In the genomic region with DNA sequence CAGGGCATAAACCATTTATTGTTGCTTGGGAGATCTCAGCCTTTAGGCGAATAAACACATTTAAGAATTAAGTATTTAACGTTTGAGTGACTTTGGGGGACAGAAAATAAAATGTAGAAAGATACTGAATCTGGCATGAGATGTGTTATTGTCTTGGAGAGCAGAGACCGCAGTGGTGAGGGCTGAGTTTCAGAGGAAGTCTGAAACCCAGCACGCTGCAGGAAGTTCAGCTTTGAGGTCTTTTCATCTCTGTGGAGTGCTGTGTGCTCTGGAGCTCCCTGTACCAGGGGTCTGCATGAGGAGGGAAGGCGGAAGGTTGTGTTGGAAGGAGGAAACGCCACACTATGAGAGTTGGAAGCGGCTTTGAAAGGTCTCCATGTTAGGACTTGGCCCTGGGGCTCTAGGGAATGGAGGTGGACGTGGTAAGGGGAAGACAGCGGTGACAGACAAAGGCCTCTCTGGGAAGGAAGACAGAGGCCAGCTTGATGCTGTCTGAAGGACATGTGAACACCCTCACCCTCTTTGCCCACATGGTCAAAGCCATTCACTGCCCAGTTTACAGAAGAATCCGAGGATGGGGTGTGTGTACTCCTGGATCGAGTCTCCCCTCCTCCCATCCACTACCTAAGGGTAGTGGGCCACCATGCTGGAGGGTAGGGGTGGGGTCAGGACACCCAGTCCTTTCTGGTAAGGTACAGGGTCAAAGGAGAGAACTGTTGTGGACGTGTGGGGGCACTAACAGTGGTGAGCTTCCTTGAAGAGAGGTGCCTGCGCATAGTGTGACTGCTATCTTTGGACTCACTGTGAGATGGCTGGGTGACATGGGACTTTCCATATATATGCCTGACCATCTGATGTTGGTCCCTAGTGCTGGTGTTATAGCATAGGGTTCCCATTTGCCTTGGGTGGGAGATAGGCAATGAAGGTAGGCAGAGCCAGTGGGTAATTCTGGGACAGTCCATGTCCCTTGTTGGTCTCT, we compare ENCODE assay signal across 16 mouse cellular contexts. TPM values are rescaled to one million over a fixed set of nuclear protein-coding genes. Genes with fewer than 3 reads are reported as not detected.
DNase-seq lines count a peak whose midpoint lies in the region; ATAC-seq lines count a peak whose summit lies in the region.
"Had no signal": no experiment of that assay in that cellular context is flagged by ENCODE, and none has a peak within 500 bp of the region (broad histone marks: within the 10 kb centered on the region; RNA-seq: fewer than 3 reads in every experiment).

No protein-coding gene starts in this region.

- no peak for ATAC-seq in liver, embryonic 12.5 days
- no peak for ATAC-seq in kidney, embryonic 16.5 days (ENCODE audit: low FRiP score, low TSS enrichment)
- ATAC-seq: forebrain, embryonic 16.5 days had no signal

- peaks cover 6% of the 10 kb centered on the region for H3K36me3 ChIP-seq in liver, embryonic 12.5 days
- H3K36me3 ChIP-seq in splenic B cell, adult 2 months (ENCODE audit: control insufficient read depth, insufficient read depth, low read length, poor library complexity, severe bottlenecking) = peaks cover 1% of the 10 kb centered on the region; the same call in 1 of the 2 replicates
- H3K36me3 ChIP-seq in kidney, embryonic 16.5 days (ENCODE audit: insufficient read depth, low read length) = no peaks in the 10 kb centered on the region
- H3K36me3 ChIP-seq: embryonic facial prominence, embryonic 13.5 days; midbrain, embryonic 10.5 days; neural tube, embryonic 13.5 days had no signal

- DNase-seq in CD4-positive helper T cell, adult 2 months (ENCODE audit: low read depth, low spot score) = peak; percentile 73
- DNase-seq in CD8-positive naive resting alpha-beta T cell, adult 2 months (ENCODE audit: low read depth in 2 of 2, low spot score in 2 of 2) = peak; percentile 33 to 54
- DNase-seq in splenic B cell, adult 2 months (ENCODE audit: low read depth, low spot score) = peak; percentile 45
- no peak for DNase-seq in cerebellum, postnatal 25 days
- no peak for DNase-seq in MN1 (ENCODE audit: low spot score)
- DNase-seq: adrenal gland, postnatal 14 days; cerebellum, adult 9-10 months; kidney, postnatal 36 days; lung, embryonic 14.5 days had no signal

- H3K4me2 ChIP-seq in liver, embryonic 12.5 days = no peak overlapping the region; the same call in 1 of the 2 replicates
- H3K4me2 ChIP-seq in kidney, embryonic 16.5 days (replicated peaks; ENCODE audit: low read depth, low read length) = no peak overlapping the region
- H3K4me2 ChIP-seq: embryonic facial prominence, embryonic 13.5 days; hindbrain, embryonic 14.5 days; lung, embryonic 14.5 days; neural tube, embryonic 13.5 days had no signal

- 66% methylated on average over 13 of the region's 13 CpGs for WGBS in liver, embryonic 12.5 days (ENCODE audit: insufficient replicate concordance)
- 81% methylated on average over 13 of the region's 13 CpGs for WGBS in kidney, embryonic 16.5 days

- H3K27me3 ChIP-seq in liver, embryonic 12.5 days (replicated peaks) = no peaks in the 10 kb centered on the region
- H3K27me3 ChIP-seq in splenic B cell, adult 2 months (ENCODE audit: control insufficient read depth, insufficient read depth, low read length, poor library complexity, severe bottlenecking) = no peaks in the 10 kb centered on the region
- no peaks in the 10 kb centered on the region for H3K27me3 ChIP-seq in kidney, embryonic 16.5 days (ENCODE audit: insufficient read depth, low read length)
- H3K27me3 ChIP-seq: embryonic facial prominence, embryonic 13.5 days; neural tube, embryonic 13.5 days had no signal

- H3K4me3 ChIP-seq in liver, embryonic 12.5 days = no peak overlapping the region
- no peak overlapping the region for H3K4me3 ChIP-seq in kidney, embryonic 16.5 days (ENCODE audit: low read length)
- H3K4me3 ChIP-seq: embryonic facial prominence, embryonic 13.5 days; midbrain, embryonic 10.5 days; neural tube, embryonic 13.5 days had no signal

- peaks cover 93% of the 10 kb centered on the region for H3K4me1 ChIP-seq in liver, embryonic 12.5 days
- H3K4me1 ChIP-seq in kidney, embryonic 16.5 days (ENCODE audit: insufficient read depth, low read length) = 0 out of 2 replicates have a peak, but pooled peaks cover 6% of the 10 kb centered on the region
- H3K4me1 ChIP-seq: midbrain, embryonic 10.5 days had no signal

- peak overlapping the region; percentile 61 for H3K27ac ChIP-seq in liver, embryonic 12.5 days
- H3K27ac ChIP-seq in kidney, embryonic 16.5 days (ENCODE audit: low read length) = no peak overlapping the region
- H3K27ac ChIP-seq: embryonic facial prominence, embryonic 13.5 days; hindbrain, embryonic 14.5 days; midbrain, embryonic 10.5 days; neural tube, embryonic 13.5 days had no signal

- H3K9ac ChIP-seq in liver, embryonic 12.5 days = peak overlapping the region; percentile 18; the same call in 1 of the 2 replicates
- H3K9ac ChIP-seq in kidney, embryonic 16.5 days (replicated peaks; ENCODE audit: low read length) = no peak overlapping the region
- H3K9ac ChIP-seq: embryonic facial prominence, embryonic 13.5 days; hindbrain, embryonic 14.5 days; lung, embryonic 14.5 days; neural tube, embryonic 13.5 days had no signal

- H3K9me3 ChIP-seq in liver, embryonic 12.5 days (replicated peaks) = no peaks in the 10 kb centered on the region
- H3K9me3 ChIP-seq in kidney, embryonic 16.5 days (ENCODE audit: low read length) = no peaks in the 10 kb centered on the region
- H3K9me3 ChIP-seq: embryonic facial prominence, embryonic 13.5 days; midbrain, embryonic 10.5 days; neural tube, embryonic 13.5 days had no signal

RNA-seq across cellular contexts. Expression of a gene that starts 18.4 kb away (rescaled TPM):
- 38.0 and 41.6 TPM in 2 replicates for polyA plus RNA-seq in liver, embryonic 12.5 days (2016; fragmentation: Nextera tagmentation; extraction: Ambion mirVana)
- polyA plus RNA-seq in kidney, embryonic 16.5 days (2015; fragmentation: Nextera tagmentation; extraction: Ambion mirVana) = 3.0 and 3.7 TPM in 2 replicates

Comparison
In these comparisons a context has a peak if more than half of its experiments do, and no peak if none do; other contexts are left out.
1. DNase-seq: peak in CD4-positive helper T cell, adult 2 months (single experiment), CD8-positive naive resting alpha-beta T cell, adult 2 months (2 of 2) and splenic B cell, adult 2 months (single experiment); none in cerebellum, postnatal 25 days (0 of 2) and MN1 (single experiment).